Mouse (Mus musculus) E14TG2a.4 (cell line): ENCODE measurements around the gene Ethe1.

Experiments used
- H3K27me3 ChIP-seq: 2 replicates; pipeline ENCODE4 v1.6.1; 2014; ENCODE audit warnings: low read length, control low read depth; ENCODE audit not compliant: insufficient read depth
- H3K36me3 ChIP-seq: 2 replicates; pipeline ENCODE4 v1.6.1; 2014; ENCODE audit warnings: low read length, control low read depth; ENCODE audit not compliant: insufficient read depth
- H3K4me1 ChIP-seq: replicated peaks from 2 replicates; pipeline ENCODE4 v1.6.1; 2014; ENCODE audit warnings: low read depth, low read length, control low read depth
- H3K4me3 ChIP-seq: replicated peaks from 2 replicates; pipeline ENCODE4 v1.5.1; 2014; ENCODE audit warnings: mild to moderate bottlenecking, low read length
- H3K9me3 ChIP-seq: 2 replicates; pipeline ENCODE4 v1.6.1; 2014; ENCODE audit warnings: low read length, control low read depth
- CTCF ChIP-seq: conservative IDR thresholded peaks from 2 replicates; pipeline ENCODE4 v1.5.1; 2014; ENCODE audit warnings: low read length
- NANOG ChIP-seq: IDR thresholded peaks from 2 replicates; pipeline ENCODE4 v1.6.1; 2014; ENCODE audit warnings: borderline replicate concordance, low read length, mixed read lengths
- POU5F1 ChIP-seq: IDR thresholded peaks from 2 replicates; pipeline ENCODE4 v1.6.1; 2014; ENCODE audit warnings: low read length, borderline replicate concordance

Ethe1 gene

GRCm38 (mm10) chr7:24547534-24548036 lies 39.8 kb upstream of the Ethe1 start:
- TF ChIP-seq NANOG = no peak
- no peak for TF ChIP-seq POU5F1
- no peak for TF ChIP-seq CTCF
- peak overlapping the region; percentile 96 for H3K4me3 ChIP-seq
- no peaks in the 10 kb centered on the region for H3K27me3 ChIP-seq
- H3K36me3 ChIP-seq = peaks cover 48% of the 10 kb centered on the region
- H3K4me1 ChIP-seq = peaks cover 60% of the 10 kb centered on the region
- H3K9me3 ChIP-seq = no peaks in the 10 kb centered on the region

- H3K36me3 ChIP-seq = peaks cover 91% of the 10 kb centered on the region
- no peak for TF ChIP-seq CTCF
- TF ChIP-seq NANOG = no peak
- TF ChIP-seq POU5F1 = no peak
- no peak overlapping the region for H3K4me3 ChIP-seq
- peaks cover 66% of the 10 kb centered on the region for H3K4me1 ChIP-seq
- peaks cover 6% of the 10 kb centered on the region; the same call in 1 of the 2 replicates for H3K9me3 ChIP-seq
- H3K27me3 ChIP-seq = no peaks in the 10 kb centered on the region
Observed at GRCm38 (mm10) chr7:24551985-24552759, 35.2 kb upstream of the Ethe1 start.

DNA sequence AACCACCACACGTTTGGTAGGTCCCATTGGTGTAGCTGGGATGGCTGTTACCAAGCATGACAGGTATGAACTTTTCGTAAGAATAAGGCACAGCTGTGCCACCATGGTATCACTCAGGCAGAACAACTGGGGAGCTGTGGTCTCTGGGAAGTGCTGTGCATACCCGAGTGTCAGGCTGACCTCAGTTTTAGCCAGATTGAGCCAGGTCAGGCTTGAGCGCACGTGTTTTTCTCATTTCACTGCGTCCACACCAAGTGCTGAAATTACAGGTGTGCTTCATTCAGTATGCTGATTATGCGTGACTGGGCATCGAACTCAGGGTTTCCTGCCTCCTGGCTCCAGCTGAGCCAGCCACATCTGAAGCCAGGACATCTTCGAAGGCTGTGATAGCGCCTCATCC lies 31.6 kb upstream of the Ethe1 start:
- H3K4me3 ChIP-seq = no peak overlapping the region
- peaks cover 94% of the 10 kb centered on the region for H3K36me3 ChIP-seq
- peaks cover 6% of the 10 kb centered on the region; the same call in 1 of the 2 replicates for H3K9me3 ChIP-seq
- H3K4me1 ChIP-seq = peaks cover 62% of the 10 kb centered on the region
- H3K27me3 ChIP-seq = no peaks in the 10 kb centered on the region
- TF ChIP-seq NANOG (no peak), POU5F1 (no peak), CTCF (no peak)

- TF ChIP-seq POU5F1 = no peak
- TF ChIP-seq NANOG = no peak
- TF ChIP-seq CTCF = no peak
- no peaks in the 10 kb centered on the region for H3K9me3 ChIP-seq
- H3K4me3 ChIP-seq = no peak overlapping the region
- peaks cover 76% of the 10 kb centered on the region for H3K4me1 ChIP-seq
- H3K36me3 ChIP-seq = peaks cover 83% of the 10 kb centered on the region
- no peaks in the 10 kb centered on the region for H3K27me3 ChIP-seq
Observed at GRCm38 (mm10) chr7:24561450-24561849, 25.9 kb upstream of the Ethe1 start.

- no peaks in the 10 kb centered on the region for H3K27me3 ChIP-seq
- no peaks in the 10 kb centered on the region for H3K9me3 ChIP-seq
- TF ChIP-seq NANOG = no peak
- no peak for TF ChIP-seq POU5F1
- TF ChIP-seq CTCF = no peak
- H3K36me3 ChIP-seq = peaks cover 87% of the 10 kb centered on the region
- 0 out of 2 replicates have a peak overlapping the region, but pooled peaks have one; percentile 4 for H3K4me3 ChIP-seq
- H3K4me1 ChIP-seq = peaks cover 86% of the 10 kb centered on the region
Observed at GRCm38 (mm10) chr7:24563191-24563836, 24.0 kb upstream of the Ethe1 start.

- Histone ChIP-seq H3K27me3 (no peaks in the 10 kb centered on the region), H3K4me3 (0 out of 2 replicates have a peak overlapping the region, but pooled peaks have one; percentile 4), H3K9me3 (no peaks in the 10 kb centered on the region), H3K4me1 (peaks cover 81% of the 10 kb centered on the region), H3K36me3 (peaks cover 87% of the 10 kb centered on the region)
- TF ChIP-seq CTCF (no peak), NANOG (no peak), POU5F1 (no peak)
Observed at GRCm38 (mm10) chr7:24563837-24564206, 23.5 kb upstream of the Ethe1 start.

- TF ChIP-seq NANOG (no peak), POU5F1 (no peak), CTCF (peak; percentile 97)
- H3K9me3 ChIP-seq = no peaks in the 10 kb centered on the region
- H3K27me3 ChIP-seq = no peaks in the 10 kb centered on the region
Observed at GRCm38 (mm10) chr7:24564607-24565265, 22.6 kb upstream of the Ethe1 start.

DNA sequence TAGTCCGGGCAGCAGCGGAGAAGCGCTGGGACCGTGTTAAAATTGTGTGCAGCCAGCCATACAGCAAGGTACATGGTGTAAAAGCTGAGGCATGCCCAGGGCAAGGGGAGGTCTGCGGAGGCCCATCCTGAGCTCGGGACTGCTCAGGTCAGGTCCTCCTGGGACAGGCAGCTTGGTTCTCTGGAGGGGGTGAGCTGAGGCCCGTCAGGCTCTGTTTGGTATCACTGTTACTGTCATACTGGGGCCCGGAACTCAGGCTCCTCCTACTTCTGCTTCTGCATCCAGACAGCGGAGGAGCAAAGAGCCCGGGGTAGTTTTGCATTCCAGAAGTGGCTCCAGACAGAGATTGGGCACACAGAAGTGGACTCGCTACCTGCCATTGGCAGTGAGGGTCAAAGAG lies 21.7 kb upstream of the Ethe1 start:
- TF ChIP-seq NANOG (no peak), POU5F1 (no peak), CTCF (no peak)
- H3K36me3 ChIP-seq = peaks cover 88% of the 10 kb centered on the region
- no peak overlapping the region for H3K4me3 ChIP-seq
- no peaks in the 10 kb centered on the region for H3K27me3 ChIP-seq
- H3K9me3 ChIP-seq = no peaks in the 10 kb centered on the region
- peaks cover 77% of the 10 kb centered on the region for H3K4me1 ChIP-seq

More at GRCm38 (mm10) chr7:24564607-24565265, 22.6 kb upstream of the Ethe1 start:
- Histone ChIP-seq H3K4me1 (peaks cover 77% of the 10 kb centered on the region), H3K36me3 (peaks cover 87% of the 10 kb centered on the region), H3K4me3 (no peak overlapping the region)
